Mouse (Mus musculus): ENCODE data around the gene Sncb.

GRCm38 (mm10) chr13:54752656-54753055 is 13.7 kb downstream of the Sncb start:
- TF ChIP-seq MAX (IDR thresholded peaks at IDR 0.05; ENCODE audit: low read length) (no peak), ZC3H11A (IDR thresholded peaks at IDR 0.05; ENCODE audit: low read depth, low read length) (no peak), CTCF (IDR thresholded peaks at IDR 0.05 in 2 of 3, conservative IDR thresholded peaks at IDR 0.05 in 1 of 3; ENCODE audit: control insufficient read depth in 1 of 3, insufficient read depth in 1 of 3, low read depth in 2 of 3, low read length in 3 of 3, poor library complexity in 1 of 3, severe bottlenecking in 1 of 3) (no peak), ETS1 (IDR thresholded peaks at IDR 0.05; ENCODE audit: low read depth, low read length) (no peak), EP300 (IDR thresholded peaks at IDR 0.05; ENCODE audit: low read depth in 1 of 2, low read length in 2 of 2) (no peak), HCFC1 (IDR thresholded peaks at IDR 0.05; ENCODE audit: low read depth, low read length) (no peak), USF1 (IDR thresholded peaks at IDR 0.05; ENCODE audit: low read depth, low read length) (no peak), POLR2A (IDR thresholded peaks at IDR 0.05; ENCODE audit: control insufficient read depth in 1 of 2, insufficient read depth in 1 of 2, low read depth in 1 of 2, low read length in 2 of 2, poor library complexity in 1 of 2) (no peak), MYC (IDR thresholded peaks at IDR 0.05; ENCODE audit: low read depth, low read length) (no peak), CHD2 (IDR thresholded peaks at IDR 0.05; ENCODE audit: low read length) (no peak), POLR2AphosphoS2 (IDR thresholded peaks at IDR 0.05; ENCODE audit: low read length) (no peak), SMC3 (IDR thresholded peaks at IDR 0.05; ENCODE audit: low read depth, low read length) (no peak), GATA1 (IDR thresholded peaks at IDR 0.05; ENCODE audit: low read depth, low read length) (no peak)
